Mouse (Mus musculus) right cerebral cortex, postnatal 14 days (tissue): ENCODE results near the gene Commd3.
A peak's percentile ranks its signal among the peaks of the same experiment; 100 is the strongest.

ENCODE experiments used
- DNase-seq: peaks from one replicate; pipeline ENCODE4 v3.0.0; 2022

The Commd3 gene

GRCm38 (mm10) chr2:18688286-18688685, 16.1 kb downstream of the Commd3 start:
- DNase-seq = no peak

- peak; percentile 68 for DNase-seq
These were observed 16.5 kb downstream of the Commd3 start for GRCm38 (mm10) chr2:18688708-18689063.

GRCm38 (mm10) chr2:18689064-18689921, 17.1 kb downstream of the Commd3 start:
- DNase-seq = peak; percentile 28

GRCm38 (mm10) chr2:18690055-18690691, 18.0 kb downstream of the Commd3 start:
- DNase-seq = peak; percentile 68

- no peak for DNase-seq
These were observed 18.6 kb downstream of the Commd3 start for GRCm38 (mm10) chr2:18690756-18691155.

- no peak for DNase-seq
These were observed 19.8 kb downstream of the Commd3 start for GRCm38 (mm10) chr2:18692031-18692430.

GRCm38 (mm10) chr2:18692548-18692947, 20.4 kb downstream of the Commd3 start:
- no peak for DNase-seq

- DNase-seq = no peak
These were observed 21.3 kb downstream of the Commd3 start for GRCm38 (mm10) chr2:18693491-18693870.

- DNase-seq = peak; percentile 37
These were observed 21.9 kb downstream of the Commd3 start, which contains the start of gene Spag6 for GRCm38 (mm10) chr2:18693871-18694610. TSS of gene Spag6 (plus strand) at chr2:18694032.

GRCm38 (mm10) chr2:18694611-18694950, 22.4 kb downstream of the Commd3 start:
- DNase-seq = no peak

- no peak for DNase-seq
These were observed 23.0 kb downstream of the Commd3 start for GRCm38 (mm10) chr2:18695163-18695562.

- DNase-seq = no peak
These were observed 23.5 kb downstream of the Commd3 start for GRCm38 (mm10) chr2:18695629-18696150.

GRCm38 (mm10) chr2:18697591-18698244, 25.5 kb downstream of the Commd3 start:
- DNase-seq = no peak

GRCm38 (mm10) chr2:18698663-18699385, 26.6 kb downstream of the Commd3 start:
- no peak for DNase-seq

- DNase-seq = no peak
These were observed 27.3 kb downstream of the Commd3 start for GRCm38 (mm10) chr2:18699401-18699990.

- DNase-seq = no peak
These were observed 38.2 kb downstream of the Commd3 start for GRCm38 (mm10) chr2:18710356-18710755.

GRCm38 (mm10) chr2:18713071-18713470, 40.9 kb downstream of the Commd3 start:
- no peak for DNase-seq

- no peak for DNase-seq
These were observed 42.2 kb downstream of the Commd3 start for GRCm38 (mm10) chr2:18714337-18714736.

- no peak for DNase-seq
These were observed 46.3 kb downstream of the Commd3 start for GRCm38 (mm10) chr2:18718521-18718920.

- DNase-seq = no peak
These were observed 50.1 kb downstream of the Commd3 start for GRCm38 (mm10) chr2:18722208-18722830.

GRCm38 (mm10) chr2:18724462-18724861, 52.3 kb downstream of the Commd3 start:
- DNase-seq = no peak
